Mouse (Mus musculus) left cerebral cortex, postnatal 25 days (tissue): ENCODE results near the gene Plekha7. TPM values are rescaled to one million over a fixed set of nuclear protein-coding genes. Genes with fewer than 3 reads are reported as not detected.
A peak's percentile ranks its signal among the peaks of the same experiment; 100 is the strongest.

Source experiments
- DNase-seq, 2 experiments: peaks; one replicate each; pipeline ENCODE4 v3.0.0; 2022; ENCODE audit warnings: low spot score in 2 of 2, mixed read lengths in 1 of 2
- intact Hi-C: fragments of 180-260 bp; cut with DNase I; formaldehyde crosslinking; loops from one replicate; pipeline ENCODE4 v1.15.1; 2025
- total RNA-seq, 2 experiments: library from RNA; stranded (reverse); gene quantifications; 2 replicates each; pipeline ENCODE4 v1.2.3; 2021

Plekha7 gene
- total RNA-seq, 2 experiments from 2014 or later: 19.2 to 20.3 TPM

DNA sequence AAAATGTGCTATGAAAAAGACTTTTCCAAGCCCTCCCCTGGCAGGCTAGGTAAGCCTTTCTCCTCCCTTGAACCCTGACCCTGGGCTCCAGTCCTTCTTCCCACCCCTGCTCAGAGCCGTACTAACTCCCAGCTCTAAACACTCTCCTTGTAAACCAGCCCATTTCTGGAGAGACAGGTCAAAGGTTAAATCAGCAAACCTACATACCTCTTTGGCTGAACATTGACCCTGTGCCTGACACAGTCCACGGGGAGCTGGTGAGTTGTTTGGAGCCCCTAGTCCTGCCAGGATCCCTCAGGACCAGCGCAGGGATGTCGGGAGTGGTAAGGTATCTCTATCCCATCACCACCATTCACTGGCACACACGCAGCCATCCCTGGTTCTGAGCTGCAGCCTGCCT, 15.8 kb downstream of the Plekha7 start:
- intact Hi-C loops: no loop called here
- no peak for DNase-seq

DNA sequence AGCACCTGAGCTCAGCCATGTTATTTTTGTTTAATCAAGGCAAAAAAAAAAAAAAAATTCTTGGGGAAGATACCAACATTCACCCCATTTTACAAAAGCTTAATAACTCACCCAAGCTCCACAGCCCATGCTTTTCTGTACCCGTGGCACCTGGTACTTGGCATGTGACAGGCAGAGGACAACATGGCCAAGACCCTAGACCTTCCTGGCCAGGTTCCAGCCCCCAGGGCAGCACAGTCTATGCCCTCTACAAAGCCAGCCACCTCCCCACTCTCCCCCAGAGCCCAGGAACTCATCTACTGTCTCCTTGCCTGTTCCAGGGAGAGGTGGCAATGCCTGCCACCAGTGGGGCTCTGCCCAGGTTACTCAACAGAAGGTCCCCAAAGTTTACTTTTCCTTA, 17.6 kb downstream of the Plekha7 start:
- DNase-seq: no peak
- intact Hi-C loops: no loop called here

DNA sequence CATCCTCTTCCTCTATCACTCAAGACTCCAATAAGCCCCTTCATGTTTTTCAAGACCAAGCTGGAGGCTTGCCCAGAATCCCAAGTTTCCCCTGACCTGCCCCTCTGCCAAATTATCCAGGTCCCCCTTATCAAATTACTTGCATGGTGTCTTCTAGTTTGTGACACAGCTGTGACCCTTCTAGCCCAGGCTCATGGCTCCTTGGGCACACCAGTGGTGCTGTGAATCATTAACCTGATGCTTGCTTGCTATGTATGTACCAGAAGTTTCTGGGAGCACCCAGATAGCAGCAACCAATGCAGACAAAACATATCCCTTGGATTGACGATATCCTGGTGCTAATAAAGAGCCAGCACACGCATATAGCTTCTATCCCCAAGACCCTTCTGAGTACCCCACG, 19.2 kb downstream of the Plekha7 start:
- DNase-seq: no peak
- intact Hi-C loops: no loop called here

DNA sequence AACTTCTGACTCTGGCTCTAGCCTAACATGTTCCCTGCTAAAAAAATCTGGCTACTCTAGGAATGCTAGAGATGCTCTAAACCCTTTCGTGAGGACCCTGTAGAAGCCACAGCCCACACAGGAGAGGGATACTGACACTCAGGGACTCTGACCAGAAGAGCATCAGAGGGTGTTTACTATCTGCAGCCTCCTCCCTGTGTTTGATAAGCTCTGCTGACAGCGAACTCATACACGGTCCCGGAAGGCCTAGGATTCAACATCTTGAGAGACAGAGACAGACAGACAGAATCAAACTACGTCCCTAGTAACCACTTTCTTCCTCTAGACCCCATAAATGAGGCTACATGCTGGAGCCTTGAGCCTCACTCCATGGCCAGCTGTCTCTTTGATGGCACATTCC, 20.2 kb downstream of the Plekha7 start:
- intact Hi-C loops: no loop called here
- no peak for DNase-seq

DNA sequence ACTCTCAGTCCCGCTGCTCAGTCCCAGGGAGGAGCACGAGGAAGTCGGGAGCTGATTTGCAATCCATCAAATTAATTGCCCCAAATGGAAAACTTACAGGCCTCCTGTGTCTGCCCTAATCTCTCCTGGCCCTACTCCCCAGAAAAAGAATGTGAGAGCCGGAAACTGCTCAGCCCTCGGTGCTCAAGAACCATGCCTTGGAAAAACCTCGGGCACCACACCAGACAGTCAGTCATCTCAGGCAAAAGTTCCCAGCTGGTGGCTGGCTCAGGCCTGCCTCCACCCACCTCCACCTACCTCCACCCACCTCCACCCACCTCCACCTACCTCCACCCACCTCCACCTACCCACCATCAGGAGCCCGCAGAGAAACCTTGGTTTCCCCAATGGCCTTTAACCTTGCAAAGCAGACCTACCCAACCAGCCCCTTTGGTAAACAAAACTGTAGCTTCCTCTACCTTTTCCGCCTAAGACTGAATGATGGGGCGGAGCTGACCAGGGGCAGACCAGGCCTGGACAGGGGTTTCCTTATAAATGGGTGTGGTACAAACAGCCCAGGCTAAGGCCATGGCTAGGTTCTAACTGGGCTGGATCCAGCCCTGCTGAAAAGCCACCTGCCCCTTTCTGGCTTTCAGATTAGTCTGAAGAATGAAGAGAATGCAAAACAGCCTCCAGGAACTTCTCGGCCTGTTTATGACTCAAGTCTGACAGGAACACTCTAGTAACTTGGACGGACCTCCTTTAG, 21.4 kb downstream of the Plekha7 start:
- no peak for DNase-seq
- intact Hi-C loops: no loop called here

DNA sequence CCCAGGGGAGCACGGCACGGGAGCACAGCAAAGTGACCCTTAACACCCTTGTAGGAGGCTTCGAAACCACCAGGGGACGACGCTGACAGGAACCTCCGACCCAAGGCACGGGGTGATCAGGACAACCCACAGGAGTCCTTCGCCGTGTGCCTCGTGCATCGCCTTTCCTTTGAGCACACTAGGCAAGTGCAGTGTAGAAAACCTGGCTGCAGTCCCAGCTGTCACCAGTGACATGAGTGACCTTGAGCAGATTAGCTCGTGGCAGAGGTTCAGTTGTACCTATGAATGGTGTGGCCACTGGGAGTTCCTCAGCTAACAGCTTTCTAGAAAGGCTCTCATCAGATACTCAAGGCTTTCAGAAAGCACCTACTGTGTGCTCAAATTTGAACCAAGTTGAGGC, 22.0 kb downstream of the Plekha7 start:
- DNase-seq: no peak
- intact Hi-C loops: no loop called here

DNA sequence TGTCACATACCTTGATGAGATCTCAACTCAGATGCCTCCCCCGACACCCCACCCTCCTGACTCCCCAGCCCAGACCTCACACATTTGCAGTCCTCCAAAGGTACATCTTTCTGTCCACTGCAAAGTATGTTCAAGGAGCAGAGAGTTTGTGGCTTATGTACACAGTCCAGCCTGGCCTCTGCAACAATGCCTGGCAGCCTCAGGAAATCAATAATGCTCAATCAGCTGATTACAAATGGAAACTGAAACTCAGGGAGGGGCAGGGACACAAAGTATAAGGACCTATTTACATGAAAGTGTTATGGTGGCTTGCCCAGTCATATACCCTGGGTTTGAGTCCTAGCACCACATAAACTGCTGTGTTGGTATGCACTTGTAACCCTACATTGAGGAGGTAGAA, 23.0 kb downstream of the Plekha7 start:
- no peak for DNase-seq
- intact Hi-C loops: no loop called here

DNA sequence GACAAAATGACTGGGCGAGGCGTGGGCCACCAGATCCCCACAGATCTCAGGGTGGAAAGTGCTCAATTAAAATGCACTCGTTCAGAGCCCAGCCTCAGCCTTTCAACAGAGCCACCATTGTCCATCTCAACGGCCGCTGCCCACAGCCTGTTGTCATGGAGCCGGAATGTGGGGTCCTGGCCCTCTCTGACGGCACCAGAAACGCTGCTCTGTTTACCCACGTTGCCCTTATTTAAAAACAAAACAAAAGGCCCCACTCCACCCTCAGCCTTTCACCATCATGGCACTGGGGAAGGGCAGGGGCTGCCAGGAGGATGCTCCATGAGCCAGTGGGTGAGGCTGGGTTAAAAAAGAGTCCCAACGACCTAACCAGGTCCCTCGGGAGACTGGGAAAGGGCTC, 25.4 kb downstream of the Plekha7 start:
- DNase-seq: peak; percentile 12 to 31
- intact Hi-C loops: no loop called here

DNA sequence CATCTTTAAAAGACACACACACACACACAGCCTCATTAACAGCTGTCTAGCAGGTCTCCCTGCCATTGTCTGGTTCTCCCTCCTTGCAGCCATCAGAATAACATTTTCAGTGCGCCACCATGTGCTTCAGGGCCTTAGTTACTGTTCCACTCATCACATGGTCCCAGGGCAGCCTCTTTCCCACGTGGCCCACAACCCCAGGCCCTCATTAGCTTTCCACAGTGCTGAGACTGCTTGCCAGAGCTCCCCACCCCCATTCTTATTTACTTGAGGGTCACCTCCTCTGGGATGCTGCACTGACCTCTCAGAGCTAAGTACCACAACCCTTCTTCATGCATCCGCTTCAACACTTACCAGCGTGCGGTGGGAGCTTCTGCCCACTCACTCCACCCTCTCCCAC, 28.1 kb downstream of the Plekha7 start:
- intact Hi-C loops: no loop called here

DNA sequence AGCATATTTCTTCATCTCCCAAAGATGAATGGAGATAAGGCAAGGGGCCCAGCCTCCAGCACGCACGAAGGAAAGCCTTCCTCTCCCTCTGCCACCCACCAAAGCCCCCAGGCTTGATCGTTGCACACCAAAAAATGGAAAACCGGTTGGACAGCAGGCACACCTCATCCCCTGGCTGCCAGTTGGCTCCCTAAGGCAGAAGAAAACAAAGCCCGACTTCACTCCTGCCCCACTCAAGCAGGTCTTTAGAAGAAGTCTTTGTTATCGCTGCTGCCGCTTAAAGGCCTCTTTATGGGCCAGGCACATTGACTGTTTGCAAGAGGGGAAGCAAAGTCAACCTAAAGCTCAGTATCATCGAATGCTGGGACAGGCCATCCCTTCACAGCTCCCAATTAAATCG, 29.9 kb downstream of the Plekha7 start:
- intact Hi-C loops: no loop called here

More for the DNA sequence above, 28.1 kb downstream of the Plekha7 start:
- DNase-seq: no peak

DNA sequence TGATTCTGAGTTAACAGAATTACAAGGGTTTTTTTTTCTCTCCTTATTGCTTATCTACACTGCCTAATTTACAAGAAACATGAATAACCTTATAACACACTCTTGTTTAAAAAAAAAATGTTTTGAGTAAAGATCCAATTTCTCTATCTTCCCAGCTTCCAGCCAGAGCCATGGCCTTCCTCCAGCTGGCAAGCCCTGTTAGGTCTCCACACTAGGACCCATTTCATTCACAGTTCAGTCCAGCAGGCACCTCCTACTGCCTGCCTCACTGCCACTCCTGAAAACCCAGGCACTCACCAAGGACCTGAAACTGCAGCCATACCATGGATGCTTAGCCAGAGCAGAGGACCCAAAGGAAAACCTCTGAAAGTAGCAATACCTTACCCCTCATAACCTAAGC, 31.9 kb downstream of the Plekha7 start:
- DNase-seq: no peak
- intact Hi-C loops: no loop called here

More for the DNA sequence above, 29.9 kb downstream of the Plekha7 start:
- DNase-seq: no peak

DNA sequence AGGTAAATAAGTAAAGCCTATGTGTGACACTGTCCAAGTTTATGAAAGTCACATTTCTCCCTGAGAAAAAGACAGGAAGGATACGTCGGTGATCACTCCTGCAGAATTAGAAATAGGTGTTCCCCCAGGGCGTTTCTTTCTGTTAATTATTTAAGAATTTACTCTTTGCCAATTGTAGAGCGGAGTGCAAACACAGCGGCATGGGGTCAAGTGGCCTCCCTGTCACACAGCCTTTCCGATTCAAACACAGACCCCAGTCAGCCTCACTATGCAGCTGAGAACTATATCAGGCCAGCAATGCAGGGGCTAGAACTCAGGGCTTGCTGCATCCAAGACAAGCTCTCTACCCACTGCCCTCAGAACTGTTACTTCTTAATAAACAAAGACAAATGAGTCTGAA, 35.1 kb downstream of the Plekha7 start:
- intact Hi-C loops: no loop called here
- no peak for DNase-seq

DNA sequence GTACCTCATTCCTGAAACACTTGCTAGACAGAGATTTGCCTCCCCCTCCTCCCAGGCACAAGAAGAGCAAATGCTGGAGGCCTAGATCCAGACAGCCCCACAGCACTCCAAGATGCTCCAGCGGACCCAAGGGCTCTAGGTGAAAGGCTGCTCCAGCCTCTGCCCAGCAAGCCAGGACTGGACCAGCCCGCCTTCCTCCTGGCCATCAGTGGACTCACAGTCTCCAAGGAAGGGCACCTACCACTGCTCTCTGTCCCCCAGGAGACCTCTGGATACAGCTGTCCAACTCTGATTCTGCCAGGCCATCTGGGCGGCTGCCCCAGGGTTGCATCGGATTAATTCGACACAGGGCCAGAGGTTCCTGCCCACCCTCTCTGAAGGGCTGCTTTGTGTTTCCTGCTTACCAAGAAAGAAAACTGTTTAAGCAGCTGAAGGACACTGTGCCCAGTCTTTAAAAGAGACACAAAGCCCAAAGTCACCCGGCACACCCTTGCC, 38.6 kb downstream of the Plekha7 start:
- DNase-seq: no peak
- intact Hi-C loops: no loop called here

DNA sequence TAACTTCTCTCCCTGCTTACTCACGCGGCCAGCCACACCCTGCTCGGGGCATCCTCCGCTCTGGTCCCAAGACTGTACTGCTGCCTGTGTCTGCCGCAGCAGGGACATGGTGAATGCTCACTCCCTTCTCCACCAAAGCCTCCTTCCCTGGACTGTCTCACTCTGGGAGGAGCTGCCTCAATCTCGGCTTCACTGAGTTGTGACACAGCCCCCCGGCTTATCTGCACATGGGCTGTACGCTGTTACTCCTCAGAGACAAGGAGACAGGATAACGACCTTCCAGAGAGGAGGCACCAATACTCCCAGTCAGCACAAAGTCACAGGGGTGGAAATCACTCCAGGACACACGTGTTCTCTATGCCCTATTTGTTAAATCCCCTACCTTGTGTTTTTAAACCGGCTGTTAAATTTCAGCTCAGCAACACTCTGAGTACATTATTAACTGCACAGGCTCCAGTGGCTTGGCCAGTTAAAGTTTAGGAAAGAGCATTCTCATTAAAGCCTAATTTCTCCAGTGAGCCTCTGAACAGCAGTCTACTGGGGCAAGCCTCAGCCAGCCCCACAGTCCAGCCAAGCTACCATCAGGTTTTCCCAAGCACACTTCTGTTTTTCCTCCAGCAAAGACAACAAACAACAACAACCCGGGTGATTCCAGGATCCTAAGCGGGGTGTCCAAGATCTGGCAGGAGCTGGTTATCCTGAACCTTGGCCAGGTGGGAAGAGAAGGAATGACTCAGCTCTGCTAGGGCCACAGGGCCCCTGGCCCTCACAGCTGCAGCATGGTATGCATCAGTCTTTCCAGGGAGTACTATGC, 39.9 kb downstream of the Plekha7 start:
- no peak for DNase-seq
- intact Hi-C loops: no loop called here

DNA sequence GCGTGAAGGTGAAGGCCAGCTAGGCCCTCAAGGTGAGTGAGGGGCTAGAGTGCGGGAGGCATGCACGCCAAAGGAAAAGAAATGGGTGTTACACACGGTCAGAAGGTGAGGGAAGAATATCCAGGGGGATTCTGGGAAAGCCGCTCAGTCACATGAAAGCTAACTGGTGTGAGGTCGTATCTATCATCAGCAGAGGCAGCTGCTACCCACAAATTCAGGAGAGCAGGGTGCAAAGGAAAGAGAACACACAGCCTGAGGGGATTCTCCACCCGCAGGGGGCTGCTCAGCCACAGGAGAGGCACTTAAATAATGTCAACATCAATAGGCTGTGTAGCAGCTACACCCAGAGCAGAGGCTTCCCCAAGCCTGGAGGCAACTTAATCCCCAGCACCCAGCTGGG, 44.9 kb downstream of the Plekha7 start:
- no peak for DNase-seq
- intact Hi-C loops: no loop called here

DNA sequence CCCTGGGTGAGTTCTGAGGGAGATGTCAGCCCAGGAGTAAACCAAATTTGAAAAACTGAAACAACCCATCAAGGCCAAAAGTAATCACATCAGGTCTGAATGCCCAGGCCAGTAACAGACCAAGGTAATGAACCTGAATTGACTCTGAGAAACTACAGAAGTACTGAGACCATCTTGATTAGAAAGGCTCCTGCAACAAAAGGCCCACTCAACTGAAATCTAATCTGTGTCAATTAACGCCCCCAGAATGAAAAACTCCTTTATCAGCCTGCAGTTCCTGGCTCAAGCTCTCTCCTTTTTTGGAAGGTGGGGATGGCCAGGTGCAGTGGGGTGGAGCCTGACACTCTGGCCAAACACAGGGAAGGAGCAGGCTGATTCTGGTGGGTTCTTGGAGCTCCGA, 45.7 kb downstream of the Plekha7 start:
- no peak for DNase-seq
- intact Hi-C loops: loop anchor here (1.0 kb wide), 1 partner anchor 60 kb away; no protein-coding TSS in a partner anchor

DNA sequence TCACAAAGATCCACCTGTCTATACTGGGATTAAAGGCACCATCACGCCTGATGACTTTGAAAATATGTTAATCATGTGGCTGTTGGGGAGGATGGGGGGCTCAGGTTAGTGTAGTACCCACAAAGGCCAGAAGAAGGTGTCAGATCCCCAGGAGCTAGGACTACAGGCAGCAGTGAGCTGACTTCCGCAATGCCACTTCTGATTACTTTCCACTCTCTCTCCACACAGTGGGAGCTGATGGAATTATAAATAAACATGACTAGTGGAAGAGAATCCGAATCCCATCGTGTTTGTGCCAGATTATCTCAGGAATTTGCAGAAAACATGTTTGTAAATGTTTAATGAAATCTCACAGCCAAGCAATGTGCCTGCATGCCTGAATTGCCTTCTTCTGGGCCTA, 46.1 kb downstream of the Plekha7 start:
- intact Hi-C loops: loop anchor here (1.0 kb wide), 1 partner anchor 60 kb away; no protein-coding TSS in a partner anchor
- no peak for DNase-seq

DNA sequence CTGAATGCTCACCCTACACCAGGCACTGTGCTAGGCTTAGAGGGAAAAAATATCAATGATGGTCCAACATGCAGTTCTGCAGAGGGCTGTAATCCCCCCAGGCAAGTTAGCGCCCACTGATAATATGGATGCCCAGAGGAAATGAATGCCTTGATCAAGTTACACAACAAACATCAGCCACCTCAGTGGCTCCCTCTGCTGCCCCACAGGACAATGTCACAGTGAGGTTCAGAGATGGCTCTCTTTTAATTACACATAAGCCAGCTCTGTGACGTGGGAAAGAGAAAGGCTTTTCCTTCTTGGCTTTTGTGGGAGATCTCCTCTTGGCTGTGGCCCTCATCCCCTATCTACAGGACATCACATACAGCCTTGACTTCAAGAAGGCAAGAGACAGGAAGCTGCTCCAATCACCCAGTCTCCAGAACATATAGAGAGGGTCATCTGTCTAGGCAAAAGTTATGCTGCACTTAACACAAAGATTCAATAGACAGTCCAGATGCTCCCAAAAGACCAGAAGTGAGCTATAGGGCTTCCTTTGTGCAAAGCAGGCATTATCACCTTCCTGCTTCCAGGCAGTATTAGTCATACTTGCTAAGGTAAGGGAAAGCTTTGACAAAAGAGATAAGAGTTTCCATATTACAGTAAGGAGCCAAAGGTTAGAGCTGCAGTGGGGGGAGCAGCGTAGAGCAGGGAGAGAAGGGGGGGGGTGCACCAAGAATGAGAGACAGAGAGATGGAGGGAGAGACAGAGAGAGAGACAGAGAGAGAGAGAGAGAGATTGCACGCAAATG, 47.2 kb downstream of the Plekha7 start:
- no peak for DNase-seq
- intact Hi-C loops: no loop called here

DNA sequence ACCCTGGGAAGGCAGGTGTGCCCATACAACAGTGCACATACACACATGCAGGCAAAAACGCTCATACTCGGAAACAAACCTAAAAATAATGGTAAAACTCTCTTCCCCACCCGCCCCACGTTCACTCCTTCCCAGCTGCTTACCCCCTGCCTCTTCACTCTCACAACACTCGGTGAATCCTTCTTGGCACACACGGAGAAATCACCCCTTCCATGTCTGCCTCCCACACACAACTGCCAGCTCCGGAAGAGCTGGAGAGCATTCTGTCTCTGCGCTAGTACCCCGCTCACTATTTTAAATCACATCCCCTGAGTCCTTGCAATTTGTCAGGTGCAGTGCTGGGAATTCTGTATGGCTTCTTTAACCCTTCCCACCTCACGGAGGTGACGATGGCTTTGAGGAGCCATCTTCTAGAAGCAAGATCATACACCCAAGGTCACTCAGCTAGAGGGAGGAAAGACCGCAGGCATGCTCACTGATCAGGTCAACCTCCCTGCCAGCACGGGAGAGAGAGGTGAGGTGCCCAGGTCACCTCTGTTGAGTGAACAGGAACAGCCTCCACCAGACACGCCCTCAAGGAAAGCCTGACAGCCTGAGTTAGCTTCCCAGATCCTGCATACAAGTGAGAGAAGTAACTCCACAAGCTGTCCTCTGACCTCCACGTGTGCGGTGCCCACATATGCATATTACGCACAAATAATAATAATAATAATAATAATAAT, 49.6 kb downstream of the Plekha7 start:
- intact Hi-C loops: no loop called here
- peak; percentile 71 to 93 for DNase-seq

DNA sequence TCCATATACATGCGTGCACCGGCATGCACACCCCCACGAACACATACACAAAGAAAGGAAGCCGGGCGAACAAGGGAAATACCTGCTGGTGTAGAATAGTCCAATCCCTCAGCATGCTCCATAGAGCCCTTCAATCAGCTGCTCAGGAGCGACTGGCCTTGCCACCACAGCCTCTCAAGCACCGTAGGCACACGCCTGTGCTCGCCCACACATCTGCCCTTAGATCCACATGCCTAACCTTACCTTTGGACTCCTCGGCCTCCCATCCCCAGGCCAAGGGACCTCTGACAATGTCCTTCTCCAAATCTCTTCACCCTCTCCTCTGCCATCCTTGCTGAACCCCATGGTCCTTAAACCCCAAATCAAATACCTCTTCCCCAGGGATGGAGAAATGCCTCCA, 50.2 kb downstream of the Plekha7 start:
- DNase-seq: no peak
- intact Hi-C loops: no loop called here
